Mouse (Mus musculus) heart, postnatal 0 days (tissue): ENCODE data around the gene Commd3. TPM values are rescaled to one million over a fixed set of nuclear protein-coding genes. Genes with fewer than 3 reads are reported as not detected.
A peak's percentile ranks its signal among the peaks of the same experiment; 100 is the strongest.

Experiments used
- ATAC-seq: fragments of 200-750 bp; cut with Nextera tagmentation; 2 replicates; pipeline ENCODE4 v1.8.0; 2017; ENCODE audit warnings: low read depth, moderate number of reproducible peaks, moderate library complexity; ENCODE audit not compliant: insufficient read depth
- DNase-seq: peaks from one replicate; pipeline ENCODE4 v3.0.0-alpha.2; 2016; ENCODE audit warnings: low spot score
- H3K27ac ChIP-seq: fragments of 300-500 bp; sonication (generic); 2 replicates; pipeline ENCODE4 v1.5.1; 2014; ENCODE audit warnings: low read depth, mild to moderate bottlenecking
- H3K27me3 ChIP-seq: fragments of 300-500 bp; sonication (generic); 2 replicates; pipeline ENCODE4 v1.6.1; 2014; ENCODE audit warnings: low read length, mixed read lengths; ENCODE audit not compliant: control insufficient read depth, insufficient read depth
- H3K36me3 ChIP-seq: fragments of 300-500 bp; sonication (generic); replicated peaks from 2 replicates; pipeline ENCODE4 v1.6.1; 2014; ENCODE audit warnings: low read length, mixed read lengths; ENCODE audit not compliant: control insufficient read depth, insufficient read depth
- H3K4me1 ChIP-seq: fragments of 300-500 bp; sonication (generic); 2 replicates; pipeline ENCODE4 v1.6.1; 2014; ENCODE audit warnings: antibody characterized with exemption; ENCODE audit not compliant: control insufficient read depth, insufficient read depth
- H3K4me2 ChIP-seq: fragments of 300-500 bp; sonication (generic); 2 replicates; pipeline ENCODE4 v1.6.1; 2014; ENCODE audit warnings: low read depth, mild to moderate bottlenecking, low read length, moderate library complexity
- H3K4me3 ChIP-seq: fragments of 300-500 bp; sonication (generic); 2 replicates; pipeline ENCODE4 v1.5.1; 2014; ENCODE audit warnings: low read depth, low read length
- H3K9ac ChIP-seq: fragments of 300-500 bp; sonication (generic); replicated peaks from 2 replicates; pipeline ENCODE4 v1.6.1; 2014; ENCODE audit warnings: low read depth, low read length, mixed read lengths
- H3K9me3 ChIP-seq: fragments of 300-500 bp; sonication (generic); replicated peaks from 2 replicates; pipeline ENCODE4 v1.6.1; 2016; ENCODE audit warnings: low read length; ENCODE audit not compliant: control insufficient read depth
- CTCF ChIP-seq: IDR thresholded peaks from 2 replicates; pipeline ENCODE4 v1.5.1; 2016; ENCODE audit warnings: antibody characterized with exemption, control low read depth, low read depth
- EP300 ChIP-seq: IDR thresholded peaks from 2 replicates; pipeline ENCODE4 v1.6.1; 2016; ENCODE audit warnings: antibody characterized with exemption, low read depth
- WGBS: fragments of 180-500 bp; shearing (Covaris S2); extraction: QIAGEN DNeasy Blood & Tissue Kit; methylation state at CpG from one replicate; pipeline ENCODE4 v1.1.7; 2014; 5-methylcytosine and 5-hydroxymethylcytosine counted together
- polyA plus RNA-seq: library from polyadenylated mRNA; unstranded; fragments of >200 nt; fragmentation: Nextera tagmentation; extraction: Ambion mirVana; gene quantifications from 2 replicates; pipeline ENCODE4 v1.2.1, GENCODE M21; 2015
- total RNA-seq: library from RNA; depleted of rRNA; stranded (reverse); fragments of >200 nt; gene quantifications from 2 replicates; pipeline ENCODE4 v1.2.3, GENCODE M21; 2014; ENCODE audit warnings: low replicate concordance

The Commd3 gene
- total and polyA plus RNA-seq, 2 experiments from 2014 or later = 201 to 278 TPM

- WGBS = 22% methylated on average over 39 of the region's 42 CpGs
- peak overlapping the region; percentile 80 for H3K4me2 ChIP-seq
- DNase-seq = no peak
- peak overlapping the region; percentile 98 for H3K4me3 ChIP-seq
- H3K27me3 ChIP-seq = peaks cover 12% of the 10 kb centered on the region; the same call in 1 of the 2 replicates
- H3K9ac ChIP-seq = peak overlapping the region; percentile 98
- H3K36me3 ChIP-seq = no peaks in the 10 kb centered on the region
- ATAC-seq = no peak
- no peaks in the 10 kb centered on the region for H3K9me3 ChIP-seq
- H3K4me1 ChIP-seq = peaks cover 19% of the 10 kb centered on the region
- TF ChIP-seq CTCF = no peak
- TF ChIP-seq EP300 = no peak
- H3K27ac ChIP-seq = peak overlapping the region; percentile 99
Measured at GRCm38 (mm10) chr2:18675681-18676456, 3.7 kb downstream of the Commd3 start.

GRCm38 (mm10) chr2:18676457-18676935 lies 4.3 kb downstream of the Commd3 start:
- WGBS = 0% methylated on average over 7 of the region's 64 CpGs
- peak; percentile 89 for DNase-seq

DNA sequence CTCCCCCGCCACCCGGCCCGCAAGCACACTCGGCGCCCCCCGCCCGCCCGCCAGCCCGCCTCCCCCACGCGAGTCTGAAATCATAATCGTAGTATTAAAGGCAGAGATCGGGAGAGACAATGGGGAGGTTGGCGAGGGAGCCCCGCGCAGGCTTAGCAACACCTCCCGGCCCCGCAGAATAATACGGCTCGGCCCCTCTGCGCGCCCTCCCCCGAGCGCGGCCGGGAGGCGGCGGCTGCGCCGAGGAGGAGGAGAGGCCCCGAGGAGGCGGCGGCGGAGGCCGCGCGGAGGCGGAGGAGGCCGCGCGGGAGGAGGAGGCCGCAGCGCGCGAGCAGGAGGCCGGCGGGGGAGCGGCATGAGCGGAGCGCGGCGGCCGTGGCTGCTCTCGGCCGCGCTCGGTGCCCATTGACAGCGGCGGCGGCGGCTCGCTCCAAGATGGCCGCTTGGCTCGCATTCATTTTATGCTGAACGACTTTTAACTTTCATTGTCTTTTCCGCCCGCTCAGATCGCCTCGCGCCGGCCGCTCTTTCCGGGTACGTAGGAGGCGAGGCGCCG lies 4.8 kb downstream of the Commd3 start, which contains the start of gene Bmi1:
Gene Bmi1, plus strand, starts transcription at position 83 of the 556 bp plus-strand sequence.
- TF ChIP-seq CTCF (no peak), EP300 (no peak)
- H3K4me1 ChIP-seq = peaks cover 24% of the 10 kb centered on the region

More at GRCm38 (mm10) chr2:18676457-18676935, 4.3 kb downstream of the Commd3 start:
- TF ChIP-seq CTCF (no peak), EP300 (no peak)
- H3K9me3 ChIP-seq = no peaks in the 10 kb centered on the region
- ATAC-seq = peak; percentile 80
- peak overlapping the region; percentile 98 for H3K4me3 ChIP-seq
- H3K9ac ChIP-seq = peak overlapping the region; percentile 98
- H3K27ac ChIP-seq = peak overlapping the region; percentile 99
- H3K36me3 ChIP-seq = no peaks in the 10 kb centered on the region
- peak overlapping the region; percentile 80 for H3K4me2 ChIP-seq
- peaks cover 24% of the 10 kb centered on the region for H3K4me1 ChIP-seq
- peaks cover 12% of the 10 kb centered on the region; the same call in 1 of the 2 replicates for H3K27me3 ChIP-seq

DNA sequence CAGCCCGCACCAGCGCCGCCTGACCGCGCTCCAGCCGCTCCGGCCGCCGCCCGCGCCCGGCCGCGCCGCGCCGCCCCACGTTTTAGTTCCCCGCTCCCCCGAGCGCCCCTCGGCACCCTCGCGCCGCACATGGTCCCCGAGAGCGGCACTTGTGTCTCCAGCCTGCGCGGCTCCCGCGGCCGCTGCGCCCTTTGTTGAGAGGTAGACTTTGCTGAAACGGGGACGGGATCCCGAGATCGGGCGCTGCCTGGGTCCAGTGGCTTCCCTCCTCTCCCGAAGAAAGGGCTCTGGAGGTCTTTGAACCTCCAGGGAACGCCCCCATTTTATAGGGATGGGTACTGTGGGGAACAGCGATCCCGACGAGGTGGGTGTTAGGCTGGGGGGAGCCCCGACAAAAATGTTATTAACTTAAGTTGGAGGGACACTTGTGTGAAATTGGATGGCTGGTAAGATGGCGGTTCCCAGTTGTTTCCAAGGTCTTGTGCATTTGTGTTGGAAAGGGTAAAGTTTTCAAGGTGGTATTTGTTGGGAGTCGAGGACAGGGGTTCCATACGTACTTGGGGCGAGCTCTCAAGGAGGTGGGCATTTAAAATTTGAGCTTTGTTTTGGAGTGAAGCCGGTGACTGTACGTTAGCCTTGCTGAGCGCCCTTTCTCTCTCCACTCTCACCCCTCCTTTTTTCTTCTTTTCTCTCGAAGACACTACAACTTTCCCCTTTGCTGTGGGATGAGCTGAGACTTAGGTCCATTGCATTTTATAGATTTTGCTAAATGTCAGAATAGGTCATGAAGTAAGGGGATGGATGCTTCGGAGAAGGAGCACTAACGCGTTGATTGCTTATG lies 5.7 kb downstream of the Commd3 start:
- ATAC-seq = no peak; the same call in 1 of the 2 replicates
- TF ChIP-seq EP300 = no peak
- TF ChIP-seq CTCF = no peak
- Histone ChIP-seq H3K36me3 (peaks cover 4% of the 10 kb centered on the region; the same call in 1 of the 2 replicates), H3K27me3 (peaks cover 12% of the 10 kb centered on the region; the same call in 1 of the 2 replicates), H3K4me3 (peak overlapping the region; percentile 98), H3K4me1 (peaks cover 24% of the 10 kb centered on the region), H3K4me2 (peak overlapping the region; percentile 80), H3K9me3 (no peaks in the 10 kb centered on the region), H3K27ac (peak overlapping the region; percentile 99), H3K9ac (peak overlapping the region; percentile 98)
- WGBS = 1% methylated on average over 55 of the region's 55 CpGs
- peak; percentile 24 for DNase-seq

More for the DNA sequence above, 4.8 kb downstream of the Commd3 start, which contains the start of gene Bmi1:
- Histone ChIP-seq H3K27me3 (peaks cover 12% of the 10 kb centered on the region; the same call in 1 of the 2 replicates), H3K9ac (peak within 1 kb of the TSS; percentile 98), H3K9me3 (no peaks in the 10 kb centered on the region), H3K36me3 (0 out of 2 replicates have a peak, but pooled peaks cover under 1% of the 10 kb centered on the region), H3K4me3 (peak within 1 kb of the TSS; percentile 98), H3K27ac (peak within 1 kb of the TSS; percentile 99), H3K4me2 (peak within 1 kb of the TSS; percentile 80)
- WGBS = under 1% methylated on average over 48 of the region's 77 CpGs
- DNase-seq (peak; percentile 22), ATAC-seq (peak; percentile 42)

DNA sequence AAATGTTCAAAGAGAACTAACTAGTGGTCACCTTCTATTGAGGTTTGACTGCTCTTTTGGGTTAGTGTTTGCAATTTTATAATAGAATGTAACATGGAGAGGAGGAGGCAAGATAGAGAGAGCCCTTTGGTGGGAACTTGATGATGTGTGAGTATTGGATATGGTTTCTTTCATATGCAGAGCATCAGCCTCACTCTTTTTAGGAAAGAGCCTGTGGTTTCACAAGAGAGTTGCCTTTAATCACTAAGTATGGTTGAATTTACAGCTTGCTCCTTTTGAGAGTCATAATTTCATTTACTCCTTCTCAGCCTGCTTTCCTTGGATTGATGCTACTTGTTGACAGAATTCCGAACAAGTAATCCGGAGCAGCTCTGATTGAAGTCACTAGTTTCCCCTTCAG lies 7.5 kb downstream of the Commd3 start:
- DNase-seq (no peak), ATAC-seq (no peak)
- H3K9me3 ChIP-seq = no peaks in the 10 kb centered on the region
- peaks cover 12% of the 10 kb centered on the region; the same call in 1 of the 2 replicates for H3K27me3 ChIP-seq
- no peak overlapping the region for H3K9ac ChIP-seq
- peaks cover 10% of the 10 kb centered on the region for H3K36me3 ChIP-seq
- no peak overlapping the region for H3K4me3 ChIP-seq
- H3K4me2 ChIP-seq = no peak overlapping the region
- peaks cover 24% of the 10 kb centered on the region for H3K4me1 ChIP-seq
- TF ChIP-seq EP300 (no peak), CTCF (no peak)
- 92% methylated on average over 2 of the region's 2 CpGs for WGBS
- H3K27ac ChIP-seq = no peak overlapping the region
